Mouse (Mus musculus): ENCODE results near the gene Olfr459.

DNA sequence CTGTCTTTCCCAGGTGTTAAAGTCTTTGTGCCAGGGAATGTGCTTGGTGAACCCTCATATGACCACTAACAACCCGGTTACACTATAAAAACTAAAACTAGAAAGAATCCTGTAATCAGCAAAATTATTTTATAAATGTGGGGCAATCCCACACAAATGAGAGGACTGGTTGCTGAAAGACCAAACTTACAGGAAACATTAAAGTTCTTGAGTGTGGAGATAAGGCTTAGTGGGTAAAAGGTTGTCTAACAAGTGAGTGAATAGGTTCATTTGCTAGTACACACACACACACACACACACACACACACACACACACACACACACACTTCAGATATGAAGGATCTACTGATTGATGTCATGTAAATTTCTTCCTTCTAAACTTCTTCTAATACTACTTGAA lies 5.1 kb downstream of the Olfr459 start:
- TF ChIP-seq MAX (IDR thresholded peaks at IDR 0.05) (no peak), MYOG (IDR thresholded peaks at IDR 0.05; ENCODE audit: control insufficient read depth, extremely low read depth, insufficient read length) (no peak), CTCF (IDR thresholded peaks at IDR 0.05; ENCODE audit: control insufficient read depth, insufficient read depth, insufficient read length) (no peak), USF1 (IDR thresholded peaks at IDR 0.05; ENCODE audit: low read depth) (no peak)
